Mouse (Mus musculus): ENCODE measurements around the gene Htr6.
A peak's percentile ranks its signal among the peaks of the same experiment; 100 is the strongest.

Htr6 gene

GRCm38 (mm10) chr4:139088982-139089671 is 13.8 kb upstream of the Htr6 start:
- DNase-seq (ENCODE audit: low read depth in 2 of 2, low spot score in 2 of 2) = no peak

- no peak for DNase-seq (ENCODE audit: low read depth in 2 of 2, low spot score in 2 of 2)
Measured at GRCm38 (mm10) chr4:139086984-139087383, 11.6 kb upstream of the Htr6 start.

GRCm38 (mm10) chr4:139086037-139086436 is 10.7 kb upstream of the Htr6 start:
- peak; percentile 74 to 82 for DNase-seq (ENCODE audit: low read depth in 2 of 2, low spot score in 2 of 2)

- DNase-seq (ENCODE audit: low read depth in 2 of 2, low spot score in 2 of 2) = no peak
Measured at GRCm38 (mm10) chr4:139085337-139085736, 10.0 kb upstream of the Htr6 start.

- no peak for DNase-seq (ENCODE audit: low read depth in 2 of 2, low spot score in 2 of 2)
Measured at GRCm38 (mm10) chr4:139082790-139083564, 7.6 kb upstream of the Htr6 start.

GRCm38 (mm10) chr4:139081270-139081931 is 6.0 kb upstream of the Htr6 start:
- DNase-seq (ENCODE audit: low read depth in 2 of 2, low spot score in 2 of 2) = no peak

GRCm38 (mm10) chr4:139080259-139080658 is 4.9 kb upstream of the Htr6 start:
- no peak for DNase-seq (ENCODE audit: low read depth in 2 of 2, low spot score in 2 of 2)

- DNase-seq (ENCODE audit: low read depth in 2 of 2, low spot score in 2 of 2) = no peak
Measured at GRCm38 (mm10) chr4:139079439-139079838, 4.1 kb upstream of the Htr6 start.

- no peak for DNase-seq (ENCODE audit: low read depth in 2 of 2, low spot score in 2 of 2)
Measured at GRCm38 (mm10) chr4:139078726-139079125, 3.4 kb upstream of the Htr6 start.

GRCm38 (mm10) chr4:139078313-139078712 is 2.9 kb upstream of the Htr6 start:
- DNase-seq (ENCODE audit: low read depth in 2 of 2, low spot score in 2 of 2) = peak in 1 of 2 experiments; percentile 4

GRCm38 (mm10) chr4:139075915-139076314 is 545 bp upstream of the Htr6 start:
- no peak for DNase-seq (ENCODE audit: low read depth in 2 of 2, low spot score in 2 of 2)

GRCm38 (mm10) chr4:139074060-139074459 is 1.3 kb downstream of the Htr6 start:
- no peak for DNase-seq (ENCODE audit: low read depth in 2 of 2, low spot score in 2 of 2)

- no peak for DNase-seq (ENCODE audit: low read depth in 2 of 2, low spot score in 2 of 2)
Measured at GRCm38 (mm10) chr4:139068287-139068686, 7.1 kb downstream of the Htr6 start.

GRCm38 (mm10) chr4:139064831-139065230 is 10.5 kb downstream of the Htr6 start:
- no peak for DNase-seq (ENCODE audit: low read depth in 2 of 2, low spot score in 2 of 2)

- no peak for DNase-seq (ENCODE audit: low read depth in 2 of 2, low spot score in 2 of 2)
Measured at GRCm38 (mm10) chr4:139059569-139059968, 15.8 kb downstream of the Htr6 start.

GRCm38 (mm10) chr4:139058029-139058428 is 17.3 kb downstream of the Htr6 start:
- DNase-seq (ENCODE audit: low read depth in 2 of 2, low spot score in 2 of 2) = no peak

GRCm38 (mm10) chr4:139057291-139057690 is 18.1 kb downstream of the Htr6 start:
- DNase-seq (ENCODE audit: low read depth in 2 of 2, low spot score in 2 of 2) = no peak

- no peak for DNase-seq (ENCODE audit: low read depth in 2 of 2, low spot score in 2 of 2)
Measured at GRCm38 (mm10) chr4:139055744-139056143, 19.6 kb downstream of the Htr6 start.

GRCm38 (mm10) chr4:139055336-139055735 is 20.0 kb downstream of the Htr6 start:
- DNase-seq (ENCODE audit: low read depth in 2 of 2, low spot score in 2 of 2) = no peak

GRCm38 (mm10) chr4:139054300-139054923 is 21.0 kb downstream of the Htr6 start:
- no peak for DNase-seq (ENCODE audit: low read depth in 2 of 2, low spot score in 2 of 2)

- DNase-seq (ENCODE audit: low read depth in 2 of 2, low spot score in 2 of 2) = no peak
Measured at GRCm38 (mm10) chr4:139053391-139053790, 22.0 kb downstream of the Htr6 start.

- DNase-seq (ENCODE audit: low read depth in 2 of 2, low spot score in 2 of 2) = no peak
Measured at GRCm38 (mm10) chr4:139052796-139053195, 22.6 kb downstream of the Htr6 start.

All from CD8-positive naive resting alpha-beta T cell, adult 2 months (primary cell).